Mouse (Mus musculus) c-Kit-negative CD71-positive TER-119-positive erythroid progenitor cells, embryonic 14.5 days (primary cell): ENCODE results near the gene Tdpoz4.
"Not testable (repeated sequence)": the region's sequence is repeated elsewhere in the genome, so short reads cannot be mapped to it uniquely, and the experiment has no call there.

Source experiments
- DNase-seq: peaks from one replicate; pipeline ENCODE4 v3.0.0-alpha.2; 2013; ENCODE audit warnings: low read depth, low spot score

The Tdpoz4 gene

GRCm38 (mm10) chr3:93796098-93796497, at the start of gene Tdpoz4:
Gene Tdpoz4, plus strand, starts transcription at chr3:93796398.
- DNase-seq = not testable (repeated sequence)

- DNase-seq = not testable (repeated sequence)
Observed at GRCm38 (mm10) chr3:93754022-93754421, 42.2 kb upstream of the Tdpoz4 start.

GRCm38 (mm10) chr3:93772700-93773099, 23.5 kb upstream of the Tdpoz4 start, which contains the start of gene Gm5773:
Gene Gm5773, plus strand, starts transcription at chr3:93773000.
- not testable (repeated sequence) for DNase-seq

GRCm38 (mm10) chr3:93813341-93813740, 17.1 kb downstream of the Tdpoz4 start:
- not testable (repeated sequence) for DNase-seq

GRCm38 (mm10) chr3:93825720-93826119, 29.5 kb downstream of the Tdpoz4 start, which contains the start of gene Tdpoz3:
Gene Tdpoz3, plus strand, starts transcription at chr3:93826020.
- not testable (repeated sequence) for DNase-seq
